Mouse (Mus musculus): ENCODE results near the gene Sft2d2. TPM values are rescaled to one million over a fixed set of nuclear protein-coding genes. Genes with fewer than 3 reads are reported as not detected.

Gene Sft2d2
- polyA plus RNA-seq, 1 experiment from 2014 or later = 19.3 TPM

DNA sequence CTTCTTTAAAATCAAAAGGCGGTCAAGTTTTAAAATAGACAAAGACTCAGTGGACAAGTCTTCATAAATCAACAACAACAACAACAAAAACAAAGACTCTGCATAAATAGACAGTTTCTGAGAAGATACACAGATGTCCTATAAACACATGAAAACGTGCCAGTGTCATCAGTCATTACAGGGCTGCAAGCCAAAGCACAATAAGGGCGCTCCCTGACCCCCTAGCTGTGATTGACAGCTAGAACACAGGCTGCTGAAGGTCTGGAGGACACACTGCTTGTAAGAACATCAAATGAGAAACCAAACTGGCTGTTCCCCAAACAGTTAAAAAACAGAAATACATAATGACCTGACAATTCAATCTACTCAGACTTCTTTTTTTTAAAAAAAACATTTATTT, 5.4 kb upstream of the Sft2d2 start:
- Histone ChIP-seq H3K27ac (ENCODE audit: low read length) (no peak overlapping the region), H3K4me2 (replicated peaks; ENCODE audit: low read depth, low read length) (no peak overlapping the region), H3K27me3 (replicated peaks; ENCODE audit: insufficient read depth, low read length) (no peaks in the 10 kb centered on the region), H3K9me3 (ENCODE audit: low read length) (no peaks in the 10 kb centered on the region), H3K4me1 (ENCODE audit: insufficient read depth, low read depth, low read length) (0 out of 2 replicates have a peak, but pooled peaks cover 5% of the 10 kb centered on the region), H3K4me3 (ENCODE audit: low read depth, low read length) (no peak overlapping the region), H3K9ac (replicated peaks; ENCODE audit: low read depth) (no peak overlapping the region), H3K36me3 (ENCODE audit: insufficient read depth, low read length) (no peaks in the 10 kb centered on the region)
- TF ChIP-seq EP300 (IDR thresholded peaks at IDR 0.05) (0 out of 2 replicates have a peak, but pooled peaks have one; percentile 10), CTCF (IDR thresholded peaks at IDR 0.05) (no peak)
- no peak for DNase-seq (ENCODE audit: low spot score)
- WGBS = 61% methylated on average over 3 of the region's 3 CpGs
- ATAC-seq = peak; percentile 39

DNA sequence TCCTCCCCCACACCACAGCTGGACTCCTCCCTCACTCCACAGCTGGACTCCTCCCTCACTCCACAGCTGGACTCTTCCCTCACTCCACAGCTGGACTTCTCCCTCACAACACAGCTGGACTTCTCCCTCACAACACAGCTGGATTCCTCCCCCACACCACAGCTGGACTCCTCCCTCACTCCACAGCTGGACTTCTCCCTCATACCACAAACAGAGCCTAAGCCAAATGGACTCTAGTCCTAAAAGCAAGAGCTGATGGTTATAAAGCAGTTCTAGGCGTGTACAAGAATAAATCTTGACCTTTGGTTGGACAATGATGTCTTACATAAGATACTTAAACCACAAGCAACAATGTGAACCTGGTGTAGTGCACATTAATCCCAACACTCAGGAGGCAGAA, 4.7 kb upstream of the Sft2d2 start:
- WGBS = 44% methylated on average over 1 of the region's 1 CpGs
- DNase-seq (ENCODE audit: low spot score) = peak; percentile 58
- no peak overlapping the region for H3K4me3 ChIP-seq (ENCODE audit: low read depth, low read length)
- no peaks in the 10 kb centered on the region for H3K9me3 ChIP-seq (ENCODE audit: low read length)
- 0 out of 2 replicates have a peak, but pooled peaks cover 5% of the 10 kb centered on the region for H3K4me1 ChIP-seq (ENCODE audit: insufficient read depth, low read depth, low read length)
- ATAC-seq = no peak
- H3K27me3 ChIP-seq (replicated peaks; ENCODE audit: insufficient read depth, low read length) = no peaks in the 10 kb centered on the region
- H3K36me3 ChIP-seq (ENCODE audit: insufficient read depth, low read length) = no peaks in the 10 kb centered on the region
- H3K9ac ChIP-seq (replicated peaks; ENCODE audit: low read depth) = no peak overlapping the region
- H3K27ac ChIP-seq (ENCODE audit: low read length) = peak overlapping the region; percentile 47; the same call in 1 of the 2 replicates
- no peak for TF ChIP-seq CTCF (IDR thresholded peaks at IDR 0.05)
- TF ChIP-seq EP300 (IDR thresholded peaks at IDR 0.05) = no peak
- no peak overlapping the region for H3K4me2 ChIP-seq (replicated peaks; ENCODE audit: low read depth, low read length)

DNA sequence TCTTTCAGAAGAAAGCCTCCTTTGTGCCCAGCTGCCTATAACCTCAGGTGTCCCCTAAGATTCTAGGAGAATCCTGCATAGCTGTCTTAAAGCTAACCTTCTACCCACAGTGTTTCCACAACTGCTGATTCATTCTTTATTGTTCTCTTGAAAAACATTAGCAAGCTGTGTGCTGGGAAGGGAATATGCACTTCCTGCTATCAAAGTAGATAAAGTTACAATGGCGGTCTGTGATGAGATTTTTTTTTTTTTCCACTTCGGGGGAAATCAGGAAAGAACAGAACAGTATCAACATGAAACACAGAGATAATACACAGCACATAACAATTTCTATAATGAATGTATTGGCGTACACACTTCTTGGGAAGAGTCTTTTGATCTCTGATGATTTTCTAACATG, 3.6 kb upstream of the Sft2d2 start:
- Histone ChIP-seq H3K36me3 (ENCODE audit: insufficient read depth, low read length) (no peaks in the 10 kb centered on the region), H3K9ac (replicated peaks; ENCODE audit: low read depth) (no peak overlapping the region), H3K9me3 (ENCODE audit: low read length) (no peaks in the 10 kb centered on the region), H3K4me2 (replicated peaks; ENCODE audit: low read depth, low read length) (no peak overlapping the region), H3K4me3 (ENCODE audit: low read depth, low read length) (no peak overlapping the region), H3K27me3 (replicated peaks; ENCODE audit: insufficient read depth, low read length) (no peaks in the 10 kb centered on the region), H3K4me1 (ENCODE audit: insufficient read depth, low read depth, low read length) (0 out of 2 replicates have a peak, but pooled peaks cover 5% of the 10 kb centered on the region), H3K27ac (ENCODE audit: low read length) (no peak overlapping the region)
- WGBS = 30% methylated on average over 3 of the region's 3 CpGs
- DNase-seq (ENCODE audit: low spot score) (no peak), ATAC-seq (no peak)
- TF ChIP-seq CTCF (IDR thresholded peaks at IDR 0.05) (no peak), EP300 (IDR thresholded peaks at IDR 0.05) (no peak)

- Histone ChIP-seq H3K4me3 (ENCODE audit: low read depth, low read length) (no peak overlapping the region), H3K4me2 (replicated peaks; ENCODE audit: low read depth, low read length) (no peak overlapping the region), H3K27ac (ENCODE audit: low read length) (no peak overlapping the region), H3K9me3 (ENCODE audit: low read length) (no peaks in the 10 kb centered on the region), H3K9ac (replicated peaks; ENCODE audit: low read depth) (no peak overlapping the region), H3K4me1 (ENCODE audit: insufficient read depth, low read depth, low read length) (0 out of 2 replicates have a peak, but pooled peaks cover 5% of the 10 kb centered on the region), H3K36me3 (ENCODE audit: insufficient read depth, low read length) (peaks cover 3% of the 10 kb centered on the region; the same call in 1 of the 2 replicates), H3K27me3 (replicated peaks; ENCODE audit: insufficient read depth, low read length) (no peaks in the 10 kb centered on the region)
- DNase-seq (ENCODE audit: low spot score) (no peak), ATAC-seq (no peak)
- 43% methylated on average over 3 of the region's 3 CpGs for WGBS
- TF ChIP-seq CTCF (IDR thresholded peaks at IDR 0.05) (no peak), EP300 (IDR thresholded peaks at IDR 0.05) (no peak)
These were observed 1.2 kb upstream of the Sft2d2 start for GRCm38 (mm10) chr1:165195396-165195960.

- H3K27ac ChIP-seq (ENCODE audit: low read length) = peak overlapping the region; percentile 85
- ATAC-seq = no peak
- 6% methylated on average over 5 of the region's 5 CpGs for WGBS
These were observed 400 bp upstream of the Sft2d2 start for GRCm38 (mm10) chr1:165194662-165195013.

GRCm38 (mm10) chr1:165193426-165193825, 812 bp downstream of the Sft2d2 start:
- 7% methylated on average over 7 of the region's 7 CpGs for WGBS
- H3K4me2 ChIP-seq (replicated peaks; ENCODE audit: low read depth, low read length) = peak overlapping the region; percentile 70
- no peak for ATAC-seq
- H3K36me3 ChIP-seq (ENCODE audit: insufficient read depth, low read length) = peaks cover 4% of the 10 kb centered on the region; the same call in 1 of the 2 replicates
- DNase-seq (ENCODE audit: low spot score) = no peak
- peak overlapping the region; percentile 62 for H3K9ac ChIP-seq (replicated peaks; ENCODE audit: low read depth)
- H3K9me3 ChIP-seq (ENCODE audit: low read length) = no peaks in the 10 kb centered on the region
- peak overlapping the region; percentile 85 for H3K27ac ChIP-seq (ENCODE audit: low read length)
- TF ChIP-seq EP300 (IDR thresholded peaks at IDR 0.05) (no peak), CTCF (IDR thresholded peaks at IDR 0.05) (no peak)
- H3K27me3 ChIP-seq (replicated peaks; ENCODE audit: insufficient read depth, low read length) = no peaks in the 10 kb centered on the region
- peak overlapping the region; percentile 68 for H3K4me3 ChIP-seq (ENCODE audit: low read depth, low read length)
- peaks cover 8% of the 10 kb centered on the region; the same call in 1 of the 2 replicates for H3K4me1 ChIP-seq (ENCODE audit: insufficient read depth, low read depth, low read length)

More at GRCm38 (mm10) chr1:165194662-165195013, 400 bp upstream of the Sft2d2 start:
- H3K27me3 ChIP-seq (replicated peaks; ENCODE audit: insufficient read depth, low read length) = no peaks in the 10 kb centered on the region
- H3K9ac ChIP-seq (replicated peaks; ENCODE audit: low read depth) = peak overlapping the region; percentile 62; the same call in 1 of the 2 replicates
- peaks cover 4% of the 10 kb centered on the region; the same call in 1 of the 2 replicates for H3K36me3 ChIP-seq (ENCODE audit: insufficient read depth, low read length)
- H3K9me3 ChIP-seq (ENCODE audit: low read length) = no peaks in the 10 kb centered on the region
- DNase-seq (ENCODE audit: low spot score) = no peak
- peaks cover 6% of the 10 kb centered on the region; the same call in 1 of the 2 replicates for H3K4me1 ChIP-seq (ENCODE audit: insufficient read depth, low read depth, low read length)
- peak overlapping the region; percentile 68 for H3K4me3 ChIP-seq (ENCODE audit: low read depth, low read length)
- H3K4me2 ChIP-seq (replicated peaks; ENCODE audit: low read depth, low read length) = peak overlapping the region; percentile 70
- TF ChIP-seq EP300 (IDR thresholded peaks at IDR 0.05) = no peak
- no peak for TF ChIP-seq CTCF (IDR thresholded peaks at IDR 0.05)

Measured in lung, postnatal 0 days (tissue).